Comparison of ENCODE assay signal across 9 mouse cellular contexts in genomic region chr2:103643584-103644211, GRCm38 (mm10).
DNase-seq lines count a peak whose midpoint lies in the region; ATAC-seq and TF ChIP-seq lines count a peak whose summit lies in the region.
"Had no signal": no experiment of that assay in that cellular context is flagged by ENCODE, and none has a peak within 500 bp of the region (broad histone marks: within the 10 kb centered on the region; RNA-seq: fewer than 3 reads in every experiment).

No protein-coding gene starts in this region.

- peak; percentile 8; the same call in 1 of the 2 replicates for TF ChIP-seq CTCF in kidney, postnatal 0 days (IDR thresholded peaks at IDR 0.05; ENCODE audit: low read depth)

- no peak overlapping the region for H3K27ac ChIP-seq in kidney, postnatal 0 days
- peak overlapping the region; percentile 31 for H3K27ac ChIP-seq in forebrain, embryonic 12.5 days
- H3K27ac ChIP-seq in hindbrain, embryonic 12.5 days: peak overlapping the region; percentile 65
- no peak overlapping the region for H3K27ac ChIP-seq in neural tube, embryonic 12.5 days
- H3K27ac ChIP-seq: limb, embryonic 12.5 days had no signal

- no peaks in the 10 kb centered on the region for H3K27me3 ChIP-seq in kidney, postnatal 0 days (ENCODE audit: insufficient read depth, low read length)
- peaks cover 10% of the 10 kb centered on the region; the same call in 1 of the 2 replicates for H3K27me3 ChIP-seq in forebrain, embryonic 12.5 days
- H3K27me3 ChIP-seq in hindbrain, embryonic 12.5 days: peaks cover 19% of the 10 kb centered on the region; the same call in 1 of the 2 replicates
- peaks cover 57% of the 10 kb centered on the region for H3K27me3 ChIP-seq in neural tube, embryonic 12.5 days (replicated peaks)
- H3K27me3 ChIP-seq: limb, embryonic 12.5 days had no signal

- H3K9ac ChIP-seq in kidney, postnatal 0 days (ENCODE audit: low read depth, low read length): no peak overlapping the region
- no peak overlapping the region for H3K9ac ChIP-seq in forebrain, embryonic 12.5 days
- H3K9ac ChIP-seq in hindbrain, embryonic 12.5 days: no peak overlapping the region
- H3K9ac ChIP-seq in neural tube, embryonic 12.5 days: no peak overlapping the region
- H3K9ac ChIP-seq: limb, embryonic 12.5 days had no signal

- no peak overlapping the region for H3K4me3 ChIP-seq in kidney, postnatal 0 days (replicated peaks; ENCODE audit: low read depth, low read length)
- H3K4me3 ChIP-seq in forebrain, embryonic 12.5 days (replicated peaks): no peak overlapping the region
- H3K4me3 ChIP-seq in hindbrain, embryonic 12.5 days: no peak overlapping the region
- no peak overlapping the region for H3K4me3 ChIP-seq in neural tube, embryonic 12.5 days
- H3K4me3 ChIP-seq: limb, embryonic 12.5 days had no signal

- 0 out of 2 replicates have a peak, but pooled peaks cover 12% of the 10 kb centered on the region for H3K4me1 ChIP-seq in kidney, postnatal 0 days (replicated peaks; ENCODE audit: insufficient read depth, low read length)
- H3K4me1 ChIP-seq in forebrain, embryonic 12.5 days: peaks cover 37% of the 10 kb centered on the region
- H3K4me1 ChIP-seq in hindbrain, embryonic 12.5 days: peaks cover 48% of the 10 kb centered on the region
- H3K4me1 ChIP-seq in neural tube, embryonic 12.5 days: peaks cover 15% of the 10 kb centered on the region

- WGBS in kidney, postnatal 0 days: 29% methylated on average over 4 of the region's 4 CpGs
- WGBS in forebrain, embryonic 12.5 days: 14% methylated on average over 4 of the region's 4 CpGs
- WGBS in hindbrain, embryonic 12.5 days: 24% methylated on average over 4 of the region's 4 CpGs
- WGBS in neural tube, embryonic 12.5 days: 7% methylated on average over 4 of the region's 4 CpGs

- no peaks in the 10 kb centered on the region for H3K9me3 ChIP-seq in kidney, postnatal 0 days (replicated peaks; ENCODE audit: low read length)
- H3K9me3 ChIP-seq in forebrain, embryonic 12.5 days: no peaks in the 10 kb centered on the region
- no peaks in the 10 kb centered on the region for H3K9me3 ChIP-seq in hindbrain, embryonic 12.5 days (replicated peaks)
- H3K9me3 ChIP-seq in neural tube, embryonic 12.5 days: no peaks in the 10 kb centered on the region
- H3K9me3 ChIP-seq: limb, embryonic 12.5 days had no signal

- DNase-seq in kidney, postnatal 0 days (ENCODE audit: low spot score): peak; percentile 17
- DNase-seq in kidney, postnatal 25 days: no peak
- DNase-seq in urinary bladder, postnatal 25 days (ENCODE audit: low spot score): no peak
- DNase-seq in urinary bladder, postnatal 36 days (ENCODE audit: low spot score in 2 of 2): no peak

- no peak; the same call in 1 of the 2 replicates for ATAC-seq in kidney, postnatal 0 days (replicated peaks; ENCODE audit: low FRiP score, low read depth)
- ATAC-seq in forebrain, embryonic 12.5 days (ENCODE audit: low FRiP score): peak; percentile 78
- ATAC-seq in hindbrain, embryonic 12.5 days (ENCODE audit: low FRiP score): peak; percentile 83
- peak; percentile 83 for ATAC-seq in neural tube, embryonic 12.5 days (ENCODE audit: low FRiP score, low read depth)
- no peak for ATAC-seq in megakaryocyte progenitor cell, adult 5-6 weeks (replicated peaks; ENCODE audit: poor library complexity)

- H3K4me2 ChIP-seq in kidney, postnatal 0 days (ENCODE audit: low read length): no peak overlapping the region
- 0 out of 2 replicates have a peak overlapping the region, but pooled peaks have one; percentile 10 for H3K4me2 ChIP-seq in forebrain, embryonic 12.5 days
- no peak overlapping the region for H3K4me2 ChIP-seq in hindbrain, embryonic 12.5 days (replicated peaks)
- H3K4me2 ChIP-seq in neural tube, embryonic 12.5 days (replicated peaks): 0 out of 2 replicates have a peak overlapping the region, but pooled peaks have one; percentile 2
- H3K4me2 ChIP-seq: limb, embryonic 12.5 days had no signal

- no peaks in the 10 kb centered on the region for H3K36me3 ChIP-seq in kidney, postnatal 0 days (ENCODE audit: insufficient read depth, low read length)
- H3K36me3 ChIP-seq in forebrain, embryonic 12.5 days (replicated peaks): no peaks in the 10 kb centered on the region
- no peaks in the 10 kb centered on the region for H3K36me3 ChIP-seq in hindbrain, embryonic 12.5 days
- no peaks in the 10 kb centered on the region for H3K36me3 ChIP-seq in neural tube, embryonic 12.5 days
- H3K36me3 ChIP-seq: limb, embryonic 12.5 days had no signal

Comparison
In these comparisons a context has a peak if more than half of its experiments do, and no peak if none do; other contexts are left out.
1. ATAC-seq: peak in forebrain, embryonic 12.5 days (single experiment), hindbrain, embryonic 12.5 days (single experiment) and neural tube, embryonic 12.5 days (single experiment); none in kidney, postnatal 0 days (single experiment) and megakaryocyte progenitor cell, adult 5-6 weeks (single experiment).
2. H3K27ac ChIP-seq: peak in forebrain, embryonic 12.5 days (single experiment) and hindbrain, embryonic 12.5 days (single experiment); none in kidney, postnatal 0 days (single experiment) and neural tube, embryonic 12.5 days (single experiment).
3. H3K4me2 ChIP-seq: peak in forebrain, embryonic 12.5 days (single experiment) and neural tube, embryonic 12.5 days (single experiment); none in kidney, postnatal 0 days (single experiment) and hindbrain, embryonic 12.5 days (single experiment).